13 mouse cellular contexts compared by ENCODE assay signal in the genomic region with DNA sequence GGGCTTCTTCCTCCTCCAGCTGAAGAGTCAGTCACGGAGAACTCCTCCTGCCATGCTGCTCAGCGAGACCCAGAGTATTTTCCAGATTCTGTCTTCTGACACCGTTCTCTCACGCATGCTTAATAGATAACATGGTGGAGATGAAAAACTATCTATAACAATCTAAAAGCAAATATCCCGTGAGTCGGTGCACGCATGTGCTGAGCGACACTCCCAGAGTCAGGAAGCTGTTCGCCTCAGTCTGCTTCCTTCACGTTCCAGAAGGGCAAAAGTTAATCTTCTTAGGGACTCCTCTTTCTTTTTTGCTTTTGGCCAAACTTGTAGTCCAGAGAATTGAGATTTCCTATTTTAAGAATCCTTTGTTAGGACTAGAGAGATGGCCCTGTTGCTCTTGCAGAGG.
DNase-seq lines count a peak whose midpoint lies in the region; ATAC-seq and TF ChIP-seq lines count a peak whose summit lies in the region.
"Had no signal": no experiment of that assay in that cellular context is flagged by ENCODE, and none has a peak within 500 bp of the region (broad histone marks: within the 10 kb centered on the region; RNA-seq: fewer than 3 reads in every experiment).

No protein-coding gene starts in this region.

- no peak overlapping the region for H3K27ac ChIP-seq in forebrain, postnatal 0 days (ENCODE audit: low read depth, low read length)
- no peak overlapping the region for H3K27ac ChIP-seq in forebrain, embryonic 15.5 days (replicated peaks)
- H3K27ac ChIP-seq in intestine, postnatal 0 days (ENCODE audit: low read depth, low read length), result no peak overlapping the region
- H3K27ac ChIP-seq in stomach, embryonic 14.5 days (ENCODE audit: low read length), result no peak overlapping the region
- H3K27ac ChIP-seq: heart, adult 2 months; neural tube, embryonic 12.5 days had no signal

- DNase-seq in forebrain, postnatal 0 days, result no peak
- DNase-seq in kidney, adult 9 months, result peak; percentile 13
- no peak for DNase-seq in kidney, adult 8-10 months
- DNase-seq in adrenal gland, postnatal 36 days, result no peak
- no peak for DNase-seq in cerebellum, postnatal 36 days
- DNase-seq: heart, adult 2 months; lung, embryonic 14.5 days; thymus, postnatal 25 days had no signal

- peak overlapping the region; percentile 17; the same call in 1 of the 2 replicates for H3K4me2 ChIP-seq in forebrain, postnatal 0 days (ENCODE audit: low read depth)
- no peak overlapping the region for H3K4me2 ChIP-seq in forebrain, embryonic 15.5 days (replicated peaks)
- peak overlapping the region; percentile 57 for H3K4me2 ChIP-seq in intestine, postnatal 0 days (replicated peaks; ENCODE audit: low read depth)
- 0 out of 2 replicates have a peak overlapping the region, but pooled peaks have one; percentile 25 for H3K4me2 ChIP-seq in stomach, embryonic 14.5 days (replicated peaks; ENCODE audit: low read depth, low read length)
- H3K4me2 ChIP-seq: lung, embryonic 14.5 days; neural tube, embryonic 12.5 days had no signal

- H3K36me3 ChIP-seq in forebrain, postnatal 0 days (ENCODE audit: insufficient read depth), result no peaks in the 10 kb centered on the region
- no peaks in the 10 kb centered on the region for H3K36me3 ChIP-seq in forebrain, embryonic 15.5 days
- H3K36me3 ChIP-seq in intestine, postnatal 0 days (ENCODE audit: control insufficient read depth, insufficient read depth), result no peaks in the 10 kb centered on the region
- H3K36me3 ChIP-seq in stomach, embryonic 14.5 days (ENCODE audit: control insufficient read depth, insufficient read depth, low read length), result no peaks in the 10 kb centered on the region
- H3K36me3 ChIP-seq: neural tube, embryonic 12.5 days had no signal

- 45% methylated on average over 10 of the region's 10 CpGs for WGBS in forebrain, postnatal 0 days
- WGBS in forebrain, embryonic 15.5 days, result 46% methylated on average over 10 of the region's 10 CpGs
- 32% methylated on average over 10 of the region's 10 CpGs for WGBS in intestine, postnatal 0 days
- 45% methylated on average over 10 of the region's 10 CpGs for WGBS in stomach, embryonic 14.5 days

- no peaks in the 10 kb centered on the region for H3K4me1 ChIP-seq in forebrain, postnatal 0 days (ENCODE audit: insufficient read depth)
- H3K4me1 ChIP-seq in forebrain, embryonic 15.5 days, result peaks cover 7% of the 10 kb centered on the region
- H3K4me1 ChIP-seq in intestine, postnatal 0 days (replicated peaks; ENCODE audit: control insufficient read depth, insufficient read depth, low read length), result no peaks in the 10 kb centered on the region
- no peaks in the 10 kb centered on the region for H3K4me1 ChIP-seq in stomach, embryonic 14.5 days (ENCODE audit: control insufficient read depth, insufficient read depth, low read length)
- H3K4me1 ChIP-seq: neural tube, embryonic 12.5 days had no signal

- ATAC-seq in forebrain, postnatal 0 days, result no peak
- ATAC-seq in forebrain, embryonic 15.5 days (replicated peaks), result no peak
- ATAC-seq in intestine, postnatal 0 days, result peak; percentile 47; the same call in 1 of the 2 replicates
- ATAC-seq in stomach, embryonic 14.5 days (ENCODE audit: insufficient number of reproducible peaks, insufficient read depth, low FRiP score, low read depth), result no peak

- no peak overlapping the region for H3K9ac ChIP-seq in forebrain, postnatal 0 days
- H3K9ac ChIP-seq in forebrain, embryonic 15.5 days (replicated peaks), result no peak overlapping the region
- no peak overlapping the region for H3K9ac ChIP-seq in intestine, postnatal 0 days (ENCODE audit: low read depth, low read length)
- H3K9ac ChIP-seq in stomach, embryonic 14.5 days (replicated peaks; ENCODE audit: low read depth, low read length), result no peak overlapping the region
- H3K9ac ChIP-seq: lung, embryonic 14.5 days; neural tube, embryonic 12.5 days had no signal

- no peaks in the 10 kb centered on the region for H3K27me3 ChIP-seq in forebrain, postnatal 0 days (ENCODE audit: insufficient read depth, low read length)
- no peaks in the 10 kb centered on the region for H3K27me3 ChIP-seq in forebrain, embryonic 15.5 days
- H3K27me3 ChIP-seq in intestine, postnatal 0 days (replicated peaks; ENCODE audit: control insufficient read depth, insufficient read depth, low read length), result no peaks in the 10 kb centered on the region
- H3K27me3 ChIP-seq in stomach, embryonic 14.5 days (ENCODE audit: control insufficient read depth, insufficient read depth, low read length), result no peaks in the 10 kb centered on the region
- H3K27me3 ChIP-seq: megakaryocyte, embryonic 14.5 days; neural tube, embryonic 12.5 days had no signal

- no peak overlapping the region for H3K4me3 ChIP-seq in forebrain, postnatal 0 days (ENCODE audit: low read depth, low read length)
- H3K4me3 ChIP-seq in forebrain, embryonic 15.5 days, result no peak overlapping the region
- peak overlapping the region; percentile 23; the same call in 1 of the 2 replicates for H3K4me3 ChIP-seq in intestine, postnatal 0 days (ENCODE audit: low read depth, low read length)
- H3K4me3 ChIP-seq in stomach, embryonic 14.5 days (ENCODE audit: low read depth, low read length), result no peak overlapping the region
- H3K4me3 ChIP-seq: heart, adult 2 months; megakaryocyte, embryonic 14.5 days; neural tube, embryonic 12.5 days had no signal

- no peak for TF ChIP-seq CTCF in forebrain, postnatal 0 days (IDR thresholded peaks at IDR 0.05; ENCODE audit: low read depth)
- TF ChIP-seq CTCF in intestine, postnatal 0 days (IDR thresholded peaks at IDR 0.05; ENCODE audit: low read depth), result no peak

- no peaks in the 10 kb centered on the region for H3K9me3 ChIP-seq in forebrain, postnatal 0 days (ENCODE audit: low read length)
- no peaks in the 10 kb centered on the region for H3K9me3 ChIP-seq in forebrain, embryonic 15.5 days
- H3K9me3 ChIP-seq in intestine, postnatal 0 days (ENCODE audit: control insufficient read depth), result no peaks in the 10 kb centered on the region
- no peaks in the 10 kb centered on the region for H3K9me3 ChIP-seq in stomach, embryonic 14.5 days (ENCODE audit: control insufficient read depth, low read depth, low read length)
- H3K9me3 ChIP-seq: megakaryocyte, embryonic 14.5 days; neural tube, embryonic 12.5 days had no signal
